Mouse (Mus musculus): ENCODE measurements around the gene Mybpc3. TPM values are rescaled to one million over a fixed set of nuclear protein-coding genes. Genes with fewer than 3 reads are reported as not detected.
A peak's percentile ranks its signal among the peaks of the same experiment; 100 is the strongest.

Mybpc3 gene
- polyA plus RNA-seq, 1 experiment from 2014 or later: not detected

DNA sequence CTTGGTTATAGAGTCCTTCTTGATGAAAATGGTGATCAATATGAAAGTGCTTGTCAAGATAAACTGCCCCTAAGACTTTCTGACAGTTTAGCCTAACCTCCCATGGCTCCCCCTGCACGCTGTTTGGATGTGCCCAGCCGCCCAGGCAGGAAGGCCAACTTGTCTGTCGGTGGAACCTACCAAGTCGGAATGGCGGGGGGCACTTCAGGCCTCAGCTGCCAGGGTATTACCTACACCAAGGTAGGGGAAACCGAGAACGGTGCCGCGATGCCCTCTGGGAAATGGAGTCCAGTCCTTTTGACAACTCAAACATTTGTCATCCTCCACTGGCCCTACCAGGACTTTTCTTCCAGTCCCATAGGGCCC is 65.2 kb downstream of the Mybpc3 start:
- 0% methylated on average over 9 of the region's 9 CpGs for whole genome bisulfite sequencing

DNA sequence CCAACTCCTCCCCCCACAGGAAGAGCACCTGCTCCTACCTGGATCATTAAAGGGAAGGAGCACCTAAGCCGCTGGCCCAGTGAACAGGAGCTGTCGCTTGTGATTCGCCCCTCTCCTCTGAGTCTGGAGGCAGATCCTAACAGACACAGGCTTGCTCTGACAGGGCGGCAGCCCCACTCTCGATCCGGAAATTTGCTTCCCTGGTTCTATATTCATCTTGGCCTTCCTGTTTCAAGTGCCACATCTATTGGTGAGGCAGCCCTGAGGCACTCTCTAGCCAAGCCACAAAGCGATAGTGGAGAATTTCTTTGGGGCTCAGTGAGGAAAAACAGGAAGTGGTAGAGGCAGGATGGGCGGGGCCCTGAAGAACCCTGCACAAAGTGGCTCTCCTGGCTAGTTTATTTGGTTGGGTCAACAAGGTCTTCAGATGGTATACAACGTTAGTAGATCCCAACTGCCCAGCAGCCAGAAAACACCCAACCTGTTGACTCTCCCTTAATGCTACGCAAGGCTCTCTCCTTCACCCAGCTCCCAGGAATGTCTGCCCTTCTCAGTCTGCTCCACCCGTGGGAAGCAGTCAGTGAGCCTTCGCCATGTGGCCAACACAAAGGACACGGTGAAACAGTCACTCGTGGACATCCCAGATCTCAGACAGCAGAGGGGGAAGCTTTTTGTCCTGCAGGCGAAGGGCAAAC is 65.9 kb downstream of the Mybpc3 start, which contains the start of gene Madd:
Gene Madd (minus strand): TSS at position 127 of the 695 bp plus-strand sequence.
- 56% methylated on average over 15 of the region's 15 CpGs for WGBS
- Histone ChIP-seq H3K27me3 (replicated peaks; ENCODE audit: control insufficient read depth, insufficient read depth, low read length) (no peaks in the 10 kb centered on the region), H3K4me1 (ENCODE audit: control insufficient read depth, insufficient read depth, low read length) (peaks cover 4% of the 10 kb centered on the region), H3K36me3 (ENCODE audit: control insufficient read depth, insufficient read depth, low read length) (no peaks in the 10 kb centered on the region), H3K9me3 (ENCODE audit: control insufficient read depth, low read length) (no peaks in the 10 kb centered on the region), H3K4me2 (ENCODE audit: low read depth, low read length) (peak within 1 kb of the TSS; percentile 83), H3K27ac (ENCODE audit: low read length) (peak within 1 kb of the TSS; percentile 64), H3K4me3 (ENCODE audit: low read length) (peak within 1 kb of the TSS; percentile 93), H3K9ac (ENCODE audit: low read depth, low read length) (peak within 1 kb of the TSS; percentile 78)
- peak; percentile 11; the same call in 1 of the 2 replicates for ATAC-seq

More for the DNA sequence above, 65.2 kb downstream of the Mybpc3 start:
- peak overlapping the region; percentile 93 for H3K4me3 ChIP-seq (ENCODE audit: low read length)
- peaks cover 4% of the 10 kb centered on the region for H3K4me1 ChIP-seq (ENCODE audit: control insufficient read depth, insufficient read depth, low read length)
- peak overlapping the region; percentile 83 for H3K4me2 ChIP-seq (ENCODE audit: low read depth, low read length)
- no peaks in the 10 kb centered on the region for H3K9me3 ChIP-seq (ENCODE audit: control insufficient read depth, low read length)
- peak overlapping the region; percentile 64 for H3K27ac ChIP-seq (ENCODE audit: low read length)
- ATAC-seq: peak; percentile 97
- H3K9ac ChIP-seq (ENCODE audit: low read depth, low read length): peak overlapping the region; percentile 78
- H3K27me3 ChIP-seq (replicated peaks; ENCODE audit: control insufficient read depth, insufficient read depth, low read length): no peaks in the 10 kb centered on the region
- peaks cover 2% of the 10 kb centered on the region; the same call in 1 of the 2 replicates for H3K36me3 ChIP-seq (ENCODE audit: control insufficient read depth, insufficient read depth, low read length)

Other genes with a start within 250 kb of the Mybpc3 start
- gene C1qtnf4, start 232.3 kb upstream of the Mybpc3 start, polyA plus RNA-seq (2015; fragmentation: Nextera tagmentation; extraction: Ambion mirVana): 3.3 and 4.8 TPM in 2 replicates
- gene Kbtbd4, start 213.4 kb upstream of the Mybpc3 start, polyA plus RNA-seq (2015; fragmentation: Nextera tagmentation; extraction: Ambion mirVana): 24.8 and 27.1 TPM in 2 replicates
- gene Ndufs3, start 213.3 kb upstream of the Mybpc3 start, polyA plus RNA-seq (2015; fragmentation: Nextera tagmentation; extraction: Ambion mirVana): 301 and 316 TPM in 2 replicates
- gene Celf1, start 177.8 kb upstream of the Mybpc3 start, polyA plus RNA-seq (2015; fragmentation: Nextera tagmentation; extraction: Ambion mirVana): 71.8 and 73.1 TPM in 2 replicates
- gene Rapsn, start 82.5 kb upstream of the Mybpc3 start, polyA plus RNA-seq (2015; fragmentation: Nextera tagmentation; extraction: Ambion mirVana): 0.72 and 0.94 TPM in 2 replicates
- 238 and 252 TPM in 2 replicates for gene Psmc3, start 64.1 kb upstream of the Mybpc3 start, polyA plus RNA-seq (2015; fragmentation: Nextera tagmentation; extraction: Ambion mirVana)
- 30.2 and 32.3 TPM in 2 replicates for gene Slc39a13, start 47.7 kb upstream of the Mybpc3 start, polyA plus RNA-seq (2015; fragmentation: Nextera tagmentation; extraction: Ambion mirVana)
- 4.2 and 6.1 TPM in 2 replicates for gene Spi1, start 35.8 kb upstream of the Mybpc3 start, polyA plus RNA-seq (2015; fragmentation: Nextera tagmentation; extraction: Ambion mirVana)
- gene Madd, start 65.7 kb downstream of the Mybpc3 start, polyA plus RNA-seq (2015; fragmentation: Nextera tagmentation; extraction: Ambion mirVana): 8.5 and 8.9 TPM in 2 replicates
- gene Nr1h3, start 84.7 kb downstream of the Mybpc3 start, polyA plus RNA-seq (2015; fragmentation: Nextera tagmentation; extraction: Ambion mirVana): 21.8 and 24.2 TPM in 2 replicates
- 20.4 and 22.9 TPM in 2 replicates for gene Acp2, start 84.7 kb downstream of the Mybpc3 start, polyA plus RNA-seq (2015; fragmentation: Nextera tagmentation; extraction: Ambion mirVana)
- gene Ddb2, start 118.8 kb downstream of the Mybpc3 start, polyA plus RNA-seq (2015; fragmentation: Nextera tagmentation; extraction: Ambion mirVana): 14.4 and 15.2 TPM in 2 replicates
- 17.0 and 21.0 TPM in 2 replicates for gene Pacsin3, start 137.8 kb downstream of the Mybpc3 start, polyA plus RNA-seq (2015; fragmentation: Nextera tagmentation; extraction: Ambion mirVana)
- gene Arfgap2, start 146.8 kb downstream of the Mybpc3 start, polyA plus RNA-seq (2015; fragmentation: Nextera tagmentation; extraction: Ambion mirVana): 68.4 and 73.1 TPM in 2 replicates